Mouse (Mus musculus): Measurements from ENCODE around the gene Bmp4. TPM values are rescaled to one million over a fixed set of nuclear protein-coding genes. Genes with fewer than 3 reads are reported as not detected.

The Bmp4 gene
- polyA plus RNA-seq, 1 experiment = not detected

- Histone ChIP-seq H3K27ac (ENCODE audit: insufficient read depth, low read depth, low read length) (no peak overlapping the region), H3K4me1 (ENCODE audit: control insufficient read depth, insufficient read depth, low read length) (no peaks in the 10 kb centered on the region), H3K4me3 (ENCODE audit: insufficient read depth, low read length) (peak overlapping the region; percentile 20; the same call in 1 of the 2 replicates)
- TF ChIP-seq CTCF (IDR thresholded peaks at IDR 0.05; ENCODE audit: low read depth, low read length) = no peak
- TF ChIP-seq POLR2A (IDR thresholded peaks at IDR 0.05; ENCODE audit: borderline replicate concordance, low read depth, low read length) = no peak
Measured at GRCm38 (mm10) chr14:46387357-46387671, 3.2 kb downstream of the Bmp4 start.

- no peak for TF ChIP-seq POLR2A (IDR thresholded peaks at IDR 0.05; ENCODE audit: borderline replicate concordance, low read depth, low read length)
- TF ChIP-seq CTCF (IDR thresholded peaks at IDR 0.05; ENCODE audit: low read depth, low read length) = no peak
Measured at GRCm38 (mm10) chr14:46386478-46387356, 3.8 kb downstream of the Bmp4 start.

DNA sequence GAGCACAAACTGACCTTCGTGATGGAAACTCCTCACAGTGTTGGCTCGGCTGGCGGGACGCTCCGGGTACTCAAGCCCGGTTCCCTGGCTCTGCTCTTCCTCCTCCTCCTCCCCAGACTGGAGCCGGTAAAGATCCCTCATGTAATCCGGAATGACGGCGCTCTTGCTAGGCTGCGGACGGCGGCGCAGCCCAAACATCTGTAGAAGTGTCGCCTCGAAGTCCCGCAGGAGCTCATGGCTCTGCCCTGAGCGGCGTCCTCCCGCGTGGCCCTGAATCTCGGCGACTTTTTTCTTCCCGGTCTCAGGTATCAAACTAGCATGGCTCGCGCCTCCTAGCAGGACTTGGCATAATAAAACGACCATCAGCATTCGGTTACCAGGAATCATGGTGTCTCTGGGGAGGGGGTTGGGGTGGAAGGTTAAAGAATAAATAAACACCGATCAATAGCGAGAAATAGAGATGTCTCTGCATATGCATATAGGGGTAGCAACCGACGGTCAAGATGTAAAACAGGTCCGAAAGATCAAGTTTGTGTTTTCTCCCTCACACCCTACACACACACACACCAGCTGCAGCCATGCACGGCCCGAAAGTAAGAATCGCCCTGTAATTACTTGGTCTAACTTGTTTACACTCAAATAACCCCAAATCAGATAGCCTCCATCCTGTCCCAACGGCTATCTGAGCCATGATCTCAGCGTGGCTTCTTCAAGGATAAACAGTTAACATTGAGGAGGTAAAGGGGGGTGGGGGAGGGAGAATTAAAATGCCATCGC is 4.6 kb downstream of the Bmp4 start:
- Histone ChIP-seq H3K4me1 (ENCODE audit: control insufficient read depth, insufficient read depth, low read length) (no peaks in the 10 kb centered on the region), H3K4me3 (ENCODE audit: insufficient read depth, low read length) (no peak overlapping the region), H3K27ac (ENCODE audit: insufficient read depth, low read depth, low read length) (no peak overlapping the region)
- TF ChIP-seq CTCF (IDR thresholded peaks at IDR 0.05; ENCODE audit: low read depth, low read length) (no peak), POLR2A (IDR thresholded peaks at IDR 0.05; ENCODE audit: borderline replicate concordance, low read depth, low read length) (no peak)

More at GRCm38 (mm10) chr14:46386478-46387356, 3.8 kb downstream of the Bmp4 start:
- H3K4me3 ChIP-seq (ENCODE audit: insufficient read depth, low read length) = no peak overlapping the region
- H3K4me1 ChIP-seq (ENCODE audit: control insufficient read depth, insufficient read depth, low read length) = no peaks in the 10 kb centered on the region
- no peak overlapping the region for H3K27ac ChIP-seq (ENCODE audit: insufficient read depth, low read depth, low read length)

- Histone ChIP-seq H3K27ac (ENCODE audit: insufficient read depth, low read depth, low read length) (no peak overlapping the region), H3K4me3 (ENCODE audit: insufficient read depth, low read length) (no peak overlapping the region), H3K4me1 (ENCODE audit: control insufficient read depth, insufficient read depth, low read length) (no peaks in the 10 kb centered on the region)
- TF ChIP-seq POLR2A (IDR thresholded peaks at IDR 0.05; ENCODE audit: borderline replicate concordance, low read depth, low read length) = no peak
- TF ChIP-seq CTCF (IDR thresholded peaks at IDR 0.05; ENCODE audit: low read depth, low read length) = no peak
Measured at GRCm38 (mm10) chr14:46384946-46385691, 5.3 kb downstream of the Bmp4 start.

DNA sequence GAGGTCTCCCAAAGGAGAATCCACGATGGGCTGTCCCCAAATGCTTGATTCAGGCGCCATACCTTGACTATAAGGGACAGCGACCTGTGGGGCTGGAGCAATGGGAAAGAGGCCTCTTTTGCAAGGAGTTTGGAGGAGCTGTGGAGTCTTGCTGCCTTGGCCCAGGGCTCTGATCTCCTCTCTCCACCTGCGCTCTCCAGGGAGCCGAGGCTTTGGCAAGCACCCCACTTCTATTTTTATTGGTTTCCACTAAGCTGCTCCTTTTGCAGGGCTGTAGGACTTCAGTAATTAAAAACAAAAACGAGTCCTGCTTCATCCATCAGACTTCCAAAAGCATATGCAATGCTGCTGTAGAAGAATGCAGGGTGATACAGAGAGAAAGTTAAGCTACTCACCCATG is 9.0 kb downstream of the Bmp4 start:
- Histone ChIP-seq H3K27ac (ENCODE audit: insufficient read depth, low read depth, low read length) (no peak overlapping the region), H3K4me3 (ENCODE audit: insufficient read depth, low read length) (no peak overlapping the region), H3K4me1 (ENCODE audit: control insufficient read depth, insufficient read depth, low read length) (no peaks in the 10 kb centered on the region)
- TF ChIP-seq POLR2A (IDR thresholded peaks at IDR 0.05; ENCODE audit: borderline replicate concordance, low read depth, low read length) (no peak), CTCF (IDR thresholded peaks at IDR 0.05; ENCODE audit: low read depth, low read length) (no peak)

GRCm38 (mm10) chr14:46380286-46380721 is 10.2 kb downstream of the Bmp4 start:
- H3K4me1 ChIP-seq (ENCODE audit: control insufficient read depth, insufficient read depth, low read length) = no peaks in the 10 kb centered on the region
- H3K27ac ChIP-seq (ENCODE audit: insufficient read depth, low read depth, low read length) = no peak overlapping the region
- H3K4me3 ChIP-seq (ENCODE audit: insufficient read depth, low read length) = no peak overlapping the region
- TF ChIP-seq POLR2A (IDR thresholded peaks at IDR 0.05; ENCODE audit: borderline replicate concordance, low read depth, low read length) (no peak), CTCF (IDR thresholded peaks at IDR 0.05; ENCODE audit: low read depth, low read length) (no peak)

- H3K27ac ChIP-seq (ENCODE audit: insufficient read depth, low read depth, low read length) = no peak within 1 kb of the TSS
- no peak for TF ChIP-seq POLR2A (IDR thresholded peaks at IDR 0.05; ENCODE audit: borderline replicate concordance, low read depth, low read length)
- no peak for TF ChIP-seq CTCF (IDR thresholded peaks at IDR 0.05; ENCODE audit: low read depth, low read length)
- H3K4me3 ChIP-seq (ENCODE audit: insufficient read depth, low read length) = no peak within 1 kb of the TSS
- no peaks in the 10 kb centered on the region for H3K4me1 ChIP-seq (ENCODE audit: control insufficient read depth, insufficient read depth, low read length)
Measured at GRCm38 (mm10) chr14:46379285-46379684, 11.2 kb downstream of the Bmp4 start, which contains the start of gene Gm15217. Gene Gm15217 (plus strand): TSS chr14:46379414.

GRCm38 (mm10) chr14:46375796-46376195 is 14.7 kb downstream of the Bmp4 start:
- TF ChIP-seq POLR2A (IDR thresholded peaks at IDR 0.05; ENCODE audit: borderline replicate concordance, low read depth, low read length) (no peak), CTCF (IDR thresholded peaks at IDR 0.05; ENCODE audit: low read depth, low read length) (no peak)
- H3K4me3 ChIP-seq (ENCODE audit: insufficient read depth, low read length) = no peak overlapping the region
- no peak overlapping the region for H3K27ac ChIP-seq (ENCODE audit: insufficient read depth, low read depth, low read length)
- no peaks in the 10 kb centered on the region for H3K4me1 ChIP-seq (ENCODE audit: control insufficient read depth, insufficient read depth, low read length)

DNA sequence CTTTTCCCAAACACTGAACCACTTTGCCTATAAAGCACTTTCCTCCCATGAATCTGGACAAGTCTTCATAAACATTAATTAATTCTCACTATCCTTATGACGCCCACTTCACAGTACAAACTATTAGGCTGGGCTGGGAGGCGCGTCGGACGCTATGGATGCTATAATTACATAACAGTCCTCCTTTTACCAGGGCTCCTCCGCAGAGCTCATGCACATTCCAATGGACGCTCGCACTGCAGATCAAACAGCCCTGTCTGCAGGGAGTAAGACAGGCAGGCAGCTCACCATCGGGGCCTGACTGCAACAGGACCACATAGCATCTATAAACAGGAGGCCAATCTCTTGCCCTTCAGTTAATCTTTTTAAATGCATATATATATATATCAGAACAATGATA is 18.0 kb downstream of the Bmp4 start:
- Histone ChIP-seq H3K4me1 (ENCODE audit: control insufficient read depth, insufficient read depth, low read length) (no peaks in the 10 kb centered on the region), H3K27ac (ENCODE audit: insufficient read depth, low read depth, low read length) (no peak overlapping the region), H3K4me3 (ENCODE audit: insufficient read depth, low read length) (no peak overlapping the region)
- TF ChIP-seq CTCF (IDR thresholded peaks at IDR 0.05; ENCODE audit: low read depth, low read length) = no peak
- no peak for TF ChIP-seq POLR2A (IDR thresholded peaks at IDR 0.05; ENCODE audit: borderline replicate concordance, low read depth, low read length)

All from bone marrow macrophage, adult 2 months (primary cell).